Mouse (Mus musculus) urinary bladder, postnatal 4 days (tissue): ENCODE data around the gene Mrps30.
"Not testable (repeated sequence)": the region's sequence is repeated elsewhere in the genome, so short reads cannot be mapped to it uniquely, and the experiment has no call there.

Experiments used
- DNase-seq, 2 experiments: peaks; one replicate each; pipeline ENCODE4 v3.0.0; 2021 to 2022; ENCODE audit warnings: low spot score in 2 of 2

Gene Mrps30

DNA sequence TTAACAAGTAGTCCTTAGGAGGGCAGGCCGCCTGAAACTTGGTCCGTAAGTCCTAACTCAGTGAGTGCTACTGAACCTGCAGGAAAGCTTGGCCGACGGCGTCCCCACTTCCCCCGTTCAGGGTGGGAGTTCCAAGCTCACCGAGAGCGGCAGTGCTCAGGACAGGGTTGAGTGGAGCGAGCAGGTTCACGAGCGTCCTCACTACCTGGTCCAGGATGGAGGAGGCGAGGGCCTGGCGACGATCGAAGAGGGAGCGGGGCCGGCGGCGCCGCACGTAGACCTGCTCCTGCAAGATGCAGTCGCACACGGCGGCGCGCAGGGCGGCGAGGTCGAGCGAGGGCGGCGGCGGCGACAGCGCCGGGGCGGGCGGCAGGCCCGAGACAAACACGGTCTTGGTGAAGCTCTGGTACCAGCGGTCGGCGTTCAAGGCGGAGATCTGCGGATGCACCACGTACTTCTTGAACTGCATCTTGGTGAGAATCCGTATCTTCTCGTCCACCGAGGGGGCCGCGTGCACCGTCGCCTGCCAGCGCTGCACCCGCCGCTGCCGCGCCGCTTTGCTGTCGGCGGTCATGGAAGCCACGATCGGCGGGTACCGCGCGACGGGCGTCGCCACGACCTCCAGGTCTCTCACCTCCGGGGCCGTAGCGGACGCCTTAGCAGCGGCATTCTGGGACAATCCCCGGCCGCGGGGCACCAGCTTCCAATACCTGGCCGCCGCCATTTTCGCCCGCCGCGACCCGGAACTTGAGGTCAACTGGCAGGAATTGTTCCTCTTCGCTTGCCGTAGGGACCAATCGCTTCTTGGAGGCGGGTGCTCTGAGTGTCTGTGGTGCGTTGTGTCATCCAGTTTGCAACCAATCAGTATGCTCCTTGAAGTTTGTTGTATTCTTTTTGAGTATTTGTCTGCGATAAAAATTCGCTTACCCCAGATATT, at the start of gene Mrps30, which contains the start of gene B430218F22Rik:
Mrps30 (minus strand) TSS at position 742 of the 937 bp plus-strand sequence.
B430218F22Rik (plus strand) TSS at position 120 of the 937 bp plus-strand sequence.
- DNase-seq = peak; percentile 87 to 95

DNA sequence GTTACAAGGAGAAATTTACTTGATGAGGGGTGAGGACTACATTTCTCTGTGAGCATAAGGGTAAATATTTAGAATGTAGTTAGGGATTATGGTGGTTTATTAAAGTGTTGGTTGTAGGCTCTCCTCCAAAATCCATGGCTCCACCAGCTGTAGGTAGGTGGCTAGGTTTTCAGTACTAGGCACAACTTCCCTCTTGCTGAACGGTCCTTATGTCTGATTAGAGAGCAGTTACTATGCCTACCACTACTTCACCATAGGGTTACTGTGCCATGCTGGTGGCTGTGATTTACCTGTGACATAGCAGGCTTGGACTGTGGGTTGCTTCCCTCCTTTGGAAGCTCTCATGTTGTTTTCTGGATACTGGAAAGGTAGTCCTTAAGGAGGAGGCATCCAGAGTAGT, 33.8 kb upstream of the Mrps30 start:
- DNase-seq = no peak

DNA sequence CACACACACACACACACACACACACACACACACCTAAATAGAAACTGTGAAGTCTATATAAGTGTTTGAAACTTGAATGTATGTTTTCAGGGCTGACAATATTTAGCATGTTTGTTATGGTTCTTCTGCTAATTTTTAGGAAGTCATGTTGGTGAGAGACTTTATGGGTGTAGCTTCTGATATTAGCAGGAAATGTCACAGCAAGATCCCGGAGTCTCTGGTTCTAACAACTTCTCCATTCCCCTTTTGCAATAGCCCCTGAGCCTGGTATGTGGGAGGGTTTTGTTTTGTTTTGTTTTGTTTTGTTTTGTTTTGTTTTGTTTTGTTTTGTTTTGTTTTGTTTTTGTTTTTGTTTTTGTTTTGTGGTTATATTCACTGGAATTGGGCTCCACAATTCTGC, 33.4 kb upstream of the Mrps30 start:
- DNase-seq = no peak

DNA sequence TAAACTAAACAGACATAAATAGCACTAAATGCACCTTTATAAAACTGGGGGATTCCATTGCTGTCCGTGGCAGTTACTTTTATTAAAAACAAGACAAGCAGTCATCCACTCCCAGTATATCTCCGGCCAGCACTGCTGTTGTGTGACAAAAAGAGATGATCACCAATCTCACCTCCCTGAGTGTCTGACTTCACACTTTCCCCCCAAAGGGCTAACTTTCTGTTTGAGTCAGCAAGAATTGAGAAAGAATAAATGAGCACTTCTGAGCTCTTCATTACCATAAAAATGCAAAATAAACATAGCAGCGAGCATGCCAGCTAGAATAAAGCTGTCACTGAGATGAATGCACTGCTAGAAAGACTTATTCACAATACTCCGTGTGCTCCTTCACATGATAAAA, 31.1 kb upstream of the Mrps30 start:
- DNase-seq = no peak

DNA sequence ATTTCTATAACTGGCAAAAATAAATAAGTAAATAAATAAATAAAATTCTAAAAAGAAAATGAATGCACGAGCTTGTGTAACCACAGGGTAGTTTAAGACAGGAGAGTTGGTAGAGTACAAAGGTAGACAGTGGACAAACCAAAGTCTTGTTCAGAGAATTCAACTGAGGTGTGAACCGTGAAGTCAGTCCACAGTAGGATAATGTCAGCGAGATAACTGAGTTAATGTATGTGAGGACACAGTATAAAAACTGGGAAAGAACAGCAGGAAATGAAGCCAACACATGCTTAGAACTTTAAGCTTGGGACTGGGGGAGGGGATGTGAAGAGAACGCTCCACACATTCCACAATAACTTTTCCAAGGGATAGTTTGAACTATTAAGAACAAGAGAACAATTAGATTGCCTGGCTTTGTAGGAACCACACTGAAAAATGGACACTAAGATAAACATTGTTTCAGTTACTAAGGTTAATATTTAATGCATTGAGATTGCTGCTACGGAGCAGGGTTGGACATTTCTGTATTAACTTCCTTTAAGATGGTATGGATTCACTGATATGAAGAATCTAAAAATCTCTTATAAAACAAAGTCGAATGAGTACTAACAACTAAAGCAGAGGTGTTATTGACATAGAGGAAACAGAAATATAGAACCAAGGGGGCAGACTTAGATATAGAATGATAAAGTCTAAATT, 24.4 kb upstream of the Mrps30 start:
- no peak for DNase-seq

DNA sequence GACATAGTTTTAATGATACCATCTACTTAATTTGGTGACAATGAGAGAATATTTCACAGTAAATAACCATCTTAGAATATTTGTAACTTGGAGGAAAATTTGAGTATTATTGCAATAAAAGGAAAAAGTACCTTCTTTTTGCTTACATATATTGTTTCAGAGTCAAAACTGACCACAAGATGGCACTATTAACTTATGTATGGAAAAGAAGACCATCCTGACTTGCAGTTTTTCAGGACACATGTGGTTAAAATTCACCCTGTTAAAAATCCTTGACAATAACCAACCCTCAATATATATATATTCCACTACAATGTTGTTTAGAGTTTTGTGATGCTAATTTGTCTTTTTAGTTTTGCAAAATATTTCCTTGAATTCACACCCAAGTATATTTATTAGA, 16.5 kb upstream of the Mrps30 start:
- DNase-seq = no peak

DNA sequence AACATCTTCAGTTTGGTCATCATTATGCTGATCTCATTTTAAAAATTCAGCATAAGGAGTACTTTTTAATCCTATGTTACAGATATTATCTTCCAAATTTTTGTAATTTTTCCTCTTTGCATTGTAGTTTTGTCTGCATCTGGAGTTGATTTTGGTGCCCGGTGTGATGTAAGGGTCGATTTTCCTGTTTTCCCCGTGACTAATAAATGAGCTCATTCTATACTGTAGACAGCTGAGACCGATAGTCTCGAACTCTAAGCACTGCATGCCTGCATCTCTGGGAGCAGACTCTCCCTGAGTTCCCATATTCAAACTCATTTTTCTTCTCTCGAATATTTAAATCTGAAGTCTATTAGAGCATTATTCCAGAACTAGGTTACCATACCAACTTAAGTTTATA, 13.3 kb upstream of the Mrps30 start:
- no peak for DNase-seq

DNA sequence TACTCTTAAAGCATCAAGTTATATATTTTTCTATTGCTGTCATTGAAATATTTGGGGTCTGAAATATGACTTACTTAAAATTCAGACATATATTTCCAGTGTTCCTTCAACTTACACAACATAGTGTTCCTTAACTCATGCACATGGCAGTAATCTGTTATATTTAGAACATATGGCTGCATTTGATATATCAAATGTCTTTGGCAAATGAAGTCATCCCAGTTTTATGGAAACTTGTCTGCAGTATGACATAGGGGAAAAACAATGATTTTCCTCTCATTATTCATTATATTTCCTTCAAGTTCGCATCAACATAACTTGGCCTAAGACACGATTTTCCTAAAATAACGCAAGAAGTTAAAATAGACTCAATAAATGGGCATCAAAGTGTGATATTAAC, 8.8 kb upstream of the Mrps30 start:
- no peak for DNase-seq

DNA sequence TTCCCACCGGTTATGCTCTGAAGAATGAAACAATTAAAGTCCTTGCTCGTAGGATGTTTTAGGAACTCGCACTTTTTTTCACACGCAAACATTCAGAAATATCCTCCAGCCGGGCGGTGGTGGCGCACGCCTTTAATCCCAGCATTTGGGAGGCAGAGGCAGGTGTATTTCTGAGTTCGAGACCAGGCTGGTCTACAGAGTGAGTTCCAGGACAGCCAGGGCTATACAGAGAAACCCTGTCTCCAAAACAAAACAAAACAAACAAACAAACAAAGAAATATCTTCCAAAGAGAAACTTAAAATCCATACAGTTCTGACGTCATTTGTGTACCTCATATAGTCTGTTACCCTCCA, 373 bp upstream of the Mrps30 start:
- not testable (repeated sequence) for DNase-seq

DNA sequence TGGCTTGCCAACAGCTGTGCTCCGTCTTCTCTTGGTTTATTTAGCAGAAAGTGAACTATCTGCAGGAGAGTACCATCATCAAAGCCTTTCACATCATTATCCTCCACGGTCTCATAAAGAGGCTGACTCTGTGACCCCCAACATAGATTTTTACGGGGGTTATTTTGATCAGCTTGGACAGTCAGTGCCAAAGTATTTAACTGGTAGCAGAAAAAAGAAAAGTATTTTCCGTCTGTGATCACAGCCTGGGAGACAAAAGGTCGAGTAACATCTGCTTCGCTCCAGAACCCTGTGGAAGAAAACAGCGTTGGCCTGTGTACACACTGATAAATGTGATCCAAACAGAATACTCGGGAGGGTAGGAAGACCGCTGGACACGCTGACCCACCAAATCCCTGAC, 6.7 kb downstream of the Mrps30 start:
- no peak for DNase-seq

DNA sequence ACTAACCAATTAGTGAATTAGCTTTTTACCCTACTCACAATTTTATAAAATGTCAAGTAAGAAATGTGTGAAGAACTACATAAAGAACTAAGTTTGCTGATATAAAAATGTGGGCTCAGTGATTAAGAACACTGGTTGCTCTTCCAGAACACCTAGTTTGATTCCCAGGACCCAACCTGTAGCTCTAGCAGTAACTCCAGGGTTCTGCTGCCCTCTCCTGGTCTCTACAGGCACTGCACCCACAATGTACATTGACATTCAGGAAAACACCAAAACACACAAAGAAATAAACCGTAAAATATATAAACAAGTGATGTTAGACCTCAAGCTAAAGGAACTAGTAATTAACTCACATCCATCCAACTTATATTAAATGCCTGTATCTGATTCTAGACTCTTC, 7.9 kb downstream of the Mrps30 start:
- DNase-seq = no peak

DNA sequence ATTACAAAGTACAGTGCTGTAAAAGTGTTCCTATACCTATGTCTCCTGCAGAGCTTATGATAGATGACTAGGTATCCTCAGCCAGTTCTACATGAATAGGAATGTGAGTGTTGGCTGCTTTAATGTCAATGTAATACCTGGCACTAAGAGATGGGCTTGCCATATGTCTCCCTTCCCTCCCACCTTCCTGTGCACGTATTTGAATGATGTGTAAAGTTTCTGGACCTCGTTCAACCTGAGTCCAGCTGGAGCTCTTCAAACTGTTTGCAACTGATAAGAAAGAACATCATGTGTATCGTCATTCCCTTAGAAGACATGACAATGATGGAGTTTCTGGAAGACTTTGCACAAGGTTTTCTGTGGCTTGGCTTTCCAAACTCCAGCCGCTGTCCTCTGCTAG, 14.2 kb downstream of the Mrps30 start:
- DNase-seq = no peak

DNA sequence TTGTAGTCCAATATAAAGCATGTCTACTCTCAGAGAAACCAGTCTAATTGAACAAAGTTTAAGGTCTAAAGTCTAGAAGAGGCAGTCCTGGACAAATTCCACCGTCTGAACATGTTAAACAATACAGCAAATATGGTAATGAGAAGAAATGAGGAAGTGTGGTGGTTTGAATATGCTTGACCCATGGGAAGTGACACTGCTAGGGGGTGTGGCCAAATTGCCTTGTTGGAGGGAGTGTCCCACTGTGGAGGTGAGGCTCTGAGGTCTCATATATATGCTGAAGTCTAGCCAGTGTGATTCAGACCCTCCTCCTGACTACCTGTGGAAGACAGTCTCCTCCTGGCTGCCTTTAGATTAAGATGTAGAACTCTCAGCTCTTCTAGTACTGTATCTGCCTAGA, 21.3 kb downstream of the Mrps30 start:
- no peak for DNase-seq

DNA sequence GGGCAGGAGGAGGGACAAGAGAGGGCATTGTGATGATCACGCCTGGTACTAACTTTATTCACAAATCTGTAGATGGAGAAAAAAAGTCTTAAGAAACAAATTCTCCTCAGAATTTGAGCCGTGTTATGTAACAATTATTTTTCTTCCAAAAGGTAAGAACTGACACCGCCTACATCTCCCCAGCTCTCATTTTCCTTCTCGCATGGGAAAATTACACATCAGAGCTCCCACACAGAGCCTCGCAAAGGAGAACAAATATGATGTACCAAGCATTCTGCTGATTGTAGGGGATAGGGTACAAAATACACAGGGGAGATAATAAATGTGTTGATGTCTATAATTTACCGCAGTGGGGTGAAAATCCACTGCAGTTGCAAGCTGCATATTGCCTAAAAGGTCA, 23.7 kb downstream of the Mrps30 start:
- no peak for DNase-seq

DNA sequence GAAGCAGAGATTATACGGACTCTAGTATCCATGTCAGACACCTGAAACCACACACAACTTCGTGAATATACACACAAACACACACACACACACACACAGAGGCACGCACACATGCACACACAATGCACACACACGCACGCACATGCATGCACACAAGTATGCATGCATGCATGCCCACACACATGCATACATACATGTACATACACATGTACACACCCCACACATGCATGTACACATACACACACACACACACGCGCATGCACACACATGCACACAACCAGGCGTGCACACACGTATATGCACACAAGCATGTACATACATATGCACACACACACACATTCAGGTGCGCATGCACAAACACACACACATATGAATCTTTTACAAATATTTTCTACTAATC, 36.2 kb downstream of the Mrps30 start:
- DNase-seq = no peak

DNA sequence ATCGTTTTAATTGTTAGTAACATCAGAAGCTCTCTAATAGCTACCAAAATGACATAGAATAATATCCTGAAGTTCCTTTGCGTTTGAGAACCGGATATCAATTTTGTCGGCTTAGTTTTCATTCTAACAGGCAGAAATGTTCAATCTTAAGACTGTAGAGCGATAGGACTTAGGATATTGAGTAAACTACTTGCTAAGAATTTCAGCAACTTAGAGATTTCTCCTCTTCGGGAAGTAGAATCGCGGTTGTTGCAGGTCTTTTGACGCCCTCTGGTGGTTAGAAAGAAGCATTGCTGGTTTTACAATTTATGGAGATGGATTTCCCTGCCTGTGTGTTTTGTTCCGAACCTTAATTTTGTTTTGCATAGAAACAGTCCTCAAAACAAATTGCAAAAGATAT, 36.8 kb downstream of the Mrps30 start:
- no peak for DNase-seq
